Mouse (Mus musculus): ENCODE measurements at regions not wholly inside any gene's neighbourhood (a gene's known extent, or its start where the extent isn't known, plus 50 kb on each side); places are given as distances from the start of the nearest gene placed in this dataset.
A peak's percentile ranks its signal among the peaks of the same experiment; 100 is the strongest.
"Not testable (repeated sequence)": the region's sequence is repeated elsewhere in the genome, so short reads cannot be mapped to it uniquely, and the experiment has no call there.

- Histone ChIP-seq H3K4me2 (ENCODE audit: low read depth) (no peak overlapping the region), H3ac (ENCODE audit: control insufficient read depth, insufficient read length) (no peak overlapping the region), H3K36me3 (ENCODE audit: control insufficient read depth, insufficient read depth) (no peaks in the 10 kb centered on the region), H3K4me3 (no peak overlapping the region), H3K27me3 (ENCODE audit: control insufficient read depth, insufficient read depth, insufficient read length) (no peaks in the 10 kb centered on the region), H3K79me2 (ENCODE audit: control insufficient read depth, insufficient read depth) (no peaks in the 10 kb centered on the region)
- TF ChIP-seq REST (IDR thresholded peaks at IDR 0.05; ENCODE audit: insufficient read depth, insufficient read length): no peak
- no peak for TF ChIP-seq CEBPB (IDR thresholded peaks at IDR 0.05; ENCODE audit: insufficient read depth, poor library complexity, severe bottlenecking)
- no peak for TF ChIP-seq E2F4 (IDR thresholded peaks at IDR 0.05; ENCODE audit: insufficient read depth)
- TF ChIP-seq MYOG (IDR thresholded peaks at IDR 0.05; ENCODE audit: control insufficient read depth in 1 of 3, insufficient read depth in 1 of 3, insufficient read length in 2 of 3, low read depth in 2 of 3): no peak
- no peak for TF ChIP-seq POLR2A (IDR thresholded peaks at IDR 0.05; ENCODE audit: insufficient read length, low read depth)
- no peak for TF ChIP-seq MAX (IDR thresholded peaks at IDR 0.05; ENCODE audit: low read depth)
- no peak for TF ChIP-seq TCF3 (IDR thresholded peaks at IDR 0.05; ENCODE audit: insufficient read length, low read depth)
- no peak for TF ChIP-seq TCF12 (IDR thresholded peaks at IDR 0.05; ENCODE audit: insufficient read depth, poor library complexity, severe bottlenecking)
- no peak for TF ChIP-seq USF1 (IDR thresholded peaks at IDR 0.05; ENCODE audit: low read depth)
- TF ChIP-seq MYOD1 (IDR thresholded peaks at IDR 0.05; ENCODE audit: control insufficient read depth in 1 of 3, insufficient read length in 2 of 3, low read depth in 2 of 3): no peak
- TF ChIP-seq SRF (IDR thresholded peaks at IDR 0.05; ENCODE audit: control insufficient read depth, insufficient read length, low read depth): no peak
These were observed 123.5 kb upstream of the Creb1 start for GRCm38 (mm10) chr1:64408807-64409582.

- TF ChIP-seq MYOG (IDR thresholded peaks at IDR 0.05; ENCODE audit: control insufficient read depth in 1 of 3, insufficient read depth in 1 of 3, insufficient read length in 2 of 3, low read depth in 2 of 3) (no peak), USF1 (IDR thresholded peaks at IDR 0.05; ENCODE audit: low read depth) (no peak), POLR2AphosphoS2 (IDR thresholded peaks at IDR 0.05; ENCODE audit: insufficient read length, low read depth) (no peak), MAX (IDR thresholded peaks at IDR 0.05; ENCODE audit: low read depth) (no peak), POLR2A (IDR thresholded peaks at IDR 0.05; ENCODE audit: insufficient read length, low read depth) (no peak), SRF (IDR thresholded peaks at IDR 0.05; ENCODE audit: control insufficient read depth, insufficient read length, low read depth) (no peak), REST (IDR thresholded peaks at IDR 0.05; ENCODE audit: insufficient read depth, insufficient read length) (no peak), E2F4 (IDR thresholded peaks at IDR 0.05; ENCODE audit: insufficient read depth) (no peak)
- no peaks in the 10 kb centered on the region for H3K79me2 ChIP-seq (ENCODE audit: control insufficient read depth, insufficient read depth)
These were observed 140.9 kb upstream of the Creb1 start for GRCm38 (mm10) chr1:64391525-64391924.

GRCm38 (mm10) chr1:64381264-64381663, 151.2 kb upstream of the Creb1 start:
- Histone ChIP-seq H3ac (ENCODE audit: control insufficient read depth, insufficient read length) (no peak overlapping the region), H3K4me3 (no peak overlapping the region), H3K27me3 (ENCODE audit: control insufficient read depth, insufficient read depth, insufficient read length) (no peaks in the 10 kb centered on the region), H3K79me2 (ENCODE audit: control insufficient read depth, insufficient read depth) (no peaks in the 10 kb centered on the region), H3K36me3 (ENCODE audit: control insufficient read depth, insufficient read depth) (no peaks in the 10 kb centered on the region), H3K4me2 (ENCODE audit: low read depth) (no peak overlapping the region)
- no peak for TF ChIP-seq POLR2AphosphoS2 (IDR thresholded peaks at IDR 0.05; ENCODE audit: insufficient read length, low read depth)
- no peak for TF ChIP-seq TCF3 (IDR thresholded peaks at IDR 0.05; ENCODE audit: insufficient read length, low read depth)
- no peak for TF ChIP-seq E2F4 (IDR thresholded peaks at IDR 0.05; ENCODE audit: insufficient read depth)
- no peak for TF ChIP-seq SRF (IDR thresholded peaks at IDR 0.05; ENCODE audit: control insufficient read depth, insufficient read length, low read depth)
- TF ChIP-seq REST (IDR thresholded peaks at IDR 0.05; ENCODE audit: insufficient read depth, insufficient read length): no peak
- no peak for TF ChIP-seq POLR2A (IDR thresholded peaks at IDR 0.05; ENCODE audit: insufficient read length, low read depth)
- no peak for TF ChIP-seq USF1 (IDR thresholded peaks at IDR 0.05; ENCODE audit: low read depth)
- TF ChIP-seq MYOD1 (IDR thresholded peaks at IDR 0.05; ENCODE audit: control insufficient read depth in 1 of 3, insufficient read length in 2 of 3, low read depth in 2 of 3): no peak
- no peak for TF ChIP-seq MAX (IDR thresholded peaks at IDR 0.05; ENCODE audit: low read depth)
- TF ChIP-seq MYOG (IDR thresholded peaks at IDR 0.05; ENCODE audit: control insufficient read depth in 1 of 3, insufficient read depth in 1 of 3, insufficient read length in 2 of 3, low read depth in 2 of 3): no peak
- no peak for TF ChIP-seq CEBPB (IDR thresholded peaks at IDR 0.05; ENCODE audit: insufficient read depth, poor library complexity, severe bottlenecking)
- TF ChIP-seq TCF12 (IDR thresholded peaks at IDR 0.05; ENCODE audit: insufficient read depth, poor library complexity, severe bottlenecking): no peak

More at GRCm38 (mm10) chr1:64391525-64391924, 140.9 kb upstream of the Creb1 start:
- H3ac ChIP-seq (ENCODE audit: control insufficient read depth, insufficient read length): no peak overlapping the region
- H3K4me2 ChIP-seq (ENCODE audit: low read depth): no peak overlapping the region
- no peak overlapping the region for H3K4me3 ChIP-seq
- H3K27me3 ChIP-seq (ENCODE audit: control insufficient read depth, insufficient read depth, insufficient read length): no peaks in the 10 kb centered on the region
- H3K36me3 ChIP-seq (ENCODE audit: control insufficient read depth, insufficient read depth): no peaks in the 10 kb centered on the region

- H3K4me2 ChIP-seq (ENCODE audit: low read depth); H3K36me3 ChIP-seq (ENCODE audit: control insufficient read depth, insufficient read depth); H3K27me3 ChIP-seq (ENCODE audit: control insufficient read depth, insufficient read depth, insufficient read length); H3ac ChIP-seq (ENCODE audit: control insufficient read depth, insufficient read length); H3K79me2 ChIP-seq (ENCODE audit: control insufficient read depth, insufficient read depth); H3K4me3 ChIP-seq: not testable (repeated sequence)
These were observed 156.0 kb upstream of the Creb1 start for GRCm38 (mm10) chr1:64376426-64376825.

DNA sequence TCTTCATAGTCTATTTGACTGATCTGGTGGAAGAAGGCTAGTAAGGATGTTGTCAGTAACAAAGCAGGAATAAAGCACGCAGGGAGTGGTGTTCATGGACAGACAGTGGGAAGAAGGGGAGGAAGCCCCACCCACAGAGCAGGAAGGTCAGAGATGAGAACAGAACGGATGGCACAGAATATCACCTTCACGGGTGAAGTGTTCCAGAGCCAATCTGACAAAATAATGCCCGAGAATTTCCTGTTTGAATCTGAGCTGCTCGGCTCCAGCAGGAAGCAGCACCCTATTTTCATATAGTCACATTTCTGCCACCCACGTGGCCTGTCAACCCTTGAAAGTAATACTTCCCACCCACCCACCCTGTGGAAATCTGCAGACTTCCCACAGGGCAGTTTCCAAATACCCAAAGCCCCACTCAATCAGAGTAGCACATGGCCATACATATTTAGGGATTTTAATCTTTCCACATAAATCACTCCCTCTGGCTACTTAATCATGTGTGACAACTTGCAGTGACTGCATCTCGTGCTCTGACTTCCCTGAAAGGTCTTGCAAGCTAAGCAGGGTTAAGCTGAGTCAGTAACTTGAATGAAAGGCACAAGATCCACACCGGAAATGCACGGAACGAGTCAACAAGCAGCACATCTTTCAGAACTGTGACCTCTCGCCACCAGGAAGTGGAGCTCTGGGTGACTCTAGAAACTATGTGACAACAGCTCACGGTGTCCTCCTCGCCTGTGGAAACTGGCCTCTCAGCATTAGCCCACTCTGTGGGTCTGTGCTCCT, 158.0 kb upstream of the Creb1 start:
- H3ac ChIP-seq (ENCODE audit: control insufficient read depth, insufficient read length): no peak overlapping the region
- no peak overlapping the region for H3K4me3 ChIP-seq
- no peaks in the 10 kb centered on the region for H3K36me3 ChIP-seq (ENCODE audit: control insufficient read depth, insufficient read depth)
- TF ChIP-seq CEBPB (IDR thresholded peaks at IDR 0.05; ENCODE audit: insufficient read depth, poor library complexity, severe bottlenecking) (no peak), POLR2AphosphoS2 (IDR thresholded peaks at IDR 0.05; ENCODE audit: insufficient read length, low read depth) (no peak), REST (IDR thresholded peaks at IDR 0.05; ENCODE audit: insufficient read depth, insufficient read length) (no peak), E2F4 (IDR thresholded peaks at IDR 0.05; ENCODE audit: insufficient read depth) (no peak), MYOG (IDR thresholded peaks at IDR 0.05; ENCODE audit: control insufficient read depth in 1 of 3, insufficient read depth in 1 of 3, insufficient read length in 2 of 3, low read depth in 2 of 3) (no peak), TCF12 (IDR thresholded peaks at IDR 0.05; ENCODE audit: insufficient read depth, poor library complexity, severe bottlenecking) (no peak), SRF (IDR thresholded peaks at IDR 0.05; ENCODE audit: control insufficient read depth, insufficient read length, low read depth) (no peak), TCF3 (IDR thresholded peaks at IDR 0.05; ENCODE audit: insufficient read length, low read depth) (no peak), MAX (IDR thresholded peaks at IDR 0.05; ENCODE audit: low read depth) (no peak), USF1 (IDR thresholded peaks at IDR 0.05; ENCODE audit: low read depth) (no peak), MYOD1 (IDR thresholded peaks at IDR 0.05; ENCODE audit: control insufficient read depth in 1 of 3, insufficient read length in 2 of 3, low read depth in 2 of 3) (no peak), POLR2A (IDR thresholded peaks at IDR 0.05; ENCODE audit: insufficient read length, low read depth) (no peak)
- H3K4me2 ChIP-seq (ENCODE audit: low read depth): peak overlapping the region; percentile 30
- H3K79me2 ChIP-seq (ENCODE audit: control insufficient read depth, insufficient read depth): no peaks in the 10 kb centered on the region
- H3K27me3 ChIP-seq (ENCODE audit: control insufficient read depth, insufficient read depth, insufficient read length): no peaks in the 10 kb centered on the region
